Mouse (Mus musculus) liver, postnatal 0 days (tissue): Measurements from ENCODE around the gene Cemip.

Experiments
- CTCF ChIP-seq: sonication (generic); IDR thresholded peaks from 2 replicates; pipeline ENCODE4 v1.5.1; 2016; ENCODE audit warnings: antibody characterized with exemption, low read depth
- EP300 ChIP-seq: IDR thresholded peaks from 2 replicates; pipeline ENCODE4 v1.6.1; 2016; ENCODE audit warnings: antibody characterized with exemption, low read depth, mild to moderate bottlenecking

DNA sequence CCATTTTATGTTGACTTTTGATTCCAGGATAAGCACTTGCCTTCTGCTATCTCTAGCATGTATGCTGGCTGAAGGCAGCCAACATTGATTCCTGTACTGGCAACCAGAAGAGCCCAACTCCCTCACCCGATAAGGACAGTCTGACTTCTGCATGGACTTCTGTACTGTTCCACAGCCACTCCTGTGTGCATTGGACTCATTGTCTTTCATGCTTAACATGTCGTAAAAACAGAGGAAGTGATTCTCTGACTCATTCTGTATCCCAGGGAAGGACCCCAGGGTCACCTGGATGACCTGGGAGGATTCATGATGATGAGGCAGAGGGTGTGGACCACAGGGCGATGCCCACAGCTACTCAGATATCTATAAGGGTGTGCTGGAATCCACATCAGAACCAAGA, 63.8 kb downstream of the Cemip start:
- TF ChIP-seq CTCF (no peak), EP300 (no peak)
